Mouse (Mus musculus) spleen, adult 2 months (tissue): Measurements from ENCODE around the gene Gnb3.

Experiments used
- CTCF ChIP-seq: fragments of 200-500 bp; IDR thresholded peaks from 2 replicates; pipeline ENCODE4 v1.5.1; 2011; ENCODE audit warnings: mild to moderate bottlenecking, inconsistent platforms; ENCODE audit not compliant: insufficient read depth, insufficient read length, insufficient replicate concordance; ENCODE audit errors: extremely low read depth
- POLR2A ChIP-seq: fragments of 200-500 bp; IDR thresholded peaks from 2 replicates; pipeline ENCODE4 v1.6.1; 2011; ENCODE audit warnings: low read depth, low read length, inconsistent platforms

- TF ChIP-seq POLR2A (no peak), CTCF (no peak)
Observed at GRCm38 (mm10) chr6:124862406-124863124, 22.5 kb upstream of the Gnb3 start.
